Mouse (Mus musculus): ENCODE results near the gene Syt14.

Syt14 gene

GRCm38 (mm10) chr1:192861305-192861960 lies 174.1 kb downstream of the Syt14 start:
- DNase-seq (ENCODE audit: low read depth): no peak

DNA sequence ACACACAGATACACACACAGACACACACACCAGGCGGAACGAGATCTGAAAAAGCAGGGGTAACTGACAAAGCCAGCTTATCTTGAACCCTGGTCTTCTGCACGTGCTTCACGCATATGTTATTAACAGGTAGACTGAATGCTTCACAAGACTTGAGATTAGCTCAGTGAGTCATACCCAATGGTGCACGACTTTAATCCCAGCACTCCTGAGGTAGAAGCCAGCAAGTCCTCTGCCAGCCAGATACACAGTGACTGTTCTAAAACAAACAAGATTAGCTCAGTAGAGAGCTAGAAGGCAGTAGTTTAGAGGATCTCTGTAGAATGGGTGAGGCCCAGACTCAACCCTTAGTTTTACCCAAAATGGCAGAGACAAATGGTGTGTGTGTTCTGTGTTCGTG lies 175.3 kb downstream of the Syt14 start:
- DNase-seq (ENCODE audit: low read depth): no peak

- DNase-seq (ENCODE audit: low read depth): no peak
Measured at GRCm38 (mm10) chr1:192857582-192857981, 178.0 kb downstream of the Syt14 start.

DNA sequence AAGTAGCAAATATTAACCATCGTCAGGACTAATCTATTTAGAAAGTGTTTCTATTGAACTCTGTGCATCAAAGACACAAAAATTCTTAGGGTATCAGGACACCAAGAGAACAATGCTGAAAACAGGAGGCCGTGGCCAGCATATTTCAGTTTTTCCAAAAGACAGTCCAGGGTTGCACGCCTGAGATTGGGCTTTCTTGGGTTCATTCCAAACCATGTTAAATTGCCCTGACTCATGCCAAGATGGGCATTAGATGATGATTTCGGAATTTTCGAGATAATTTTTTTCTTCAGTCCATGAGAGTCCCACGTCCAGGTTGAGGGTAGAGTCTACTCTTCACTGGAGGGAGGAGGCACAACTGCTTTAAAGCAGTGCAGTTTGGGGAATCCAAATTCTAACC lies 178.6 kb downstream of the Syt14 start:
- DNase-seq (ENCODE audit: low read depth): no peak

DNA sequence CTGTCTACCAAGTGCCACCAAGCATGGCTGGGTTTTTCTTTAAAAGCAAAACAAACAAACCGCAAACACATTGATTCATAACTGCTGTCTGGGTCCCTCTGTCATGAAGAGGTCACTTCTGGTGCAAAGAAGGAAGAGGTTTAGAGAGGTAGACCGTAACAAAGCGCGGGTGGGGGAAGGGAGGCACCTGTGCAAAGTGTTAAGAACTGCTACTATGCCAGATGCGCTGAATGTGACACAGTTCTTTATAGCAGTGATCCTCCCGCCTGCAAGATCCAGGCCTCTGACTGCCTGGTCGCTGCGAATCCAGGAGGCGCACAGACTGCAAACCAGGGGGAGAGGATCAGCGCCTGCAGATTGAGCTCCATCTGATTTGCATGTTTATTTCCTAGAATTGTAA lies 179.2 kb downstream of the Syt14 start:
- no peak for DNase-seq (ENCODE audit: low read depth)

- no peak for DNase-seq (ENCODE audit: low read depth)
Measured at GRCm38 (mm10) chr1:192855474-192856230, 179.9 kb downstream of the Syt14 start, which contains the start of gene Sertad4. TSS of gene Sertad4 (minus strand) at chr1:192855756.

DNA sequence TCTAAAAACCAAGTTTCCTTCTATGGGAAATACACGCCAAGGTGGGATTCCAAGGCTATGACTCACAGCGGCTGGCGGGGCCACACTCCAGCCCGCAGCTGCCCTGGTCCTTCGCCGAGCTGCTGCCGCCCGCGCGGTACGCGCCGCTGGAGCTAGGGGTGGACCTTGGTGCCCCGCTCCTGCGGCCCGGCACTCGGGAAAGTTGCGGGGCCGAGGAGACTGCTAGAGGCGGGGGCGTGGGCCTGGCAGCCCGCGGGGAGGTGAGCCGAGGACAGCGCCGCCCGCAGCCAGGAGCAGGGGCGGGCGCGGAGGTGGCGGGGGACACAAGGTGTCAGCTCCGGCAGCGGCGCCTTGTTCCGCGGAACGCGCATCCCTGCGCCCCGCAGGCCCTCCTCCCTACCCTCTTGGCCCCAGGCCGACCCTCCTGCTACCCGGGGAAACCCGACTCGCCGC lies 180.7 kb downstream of the Syt14 start:
- no peak for DNase-seq (ENCODE audit: low read depth)

DNA sequence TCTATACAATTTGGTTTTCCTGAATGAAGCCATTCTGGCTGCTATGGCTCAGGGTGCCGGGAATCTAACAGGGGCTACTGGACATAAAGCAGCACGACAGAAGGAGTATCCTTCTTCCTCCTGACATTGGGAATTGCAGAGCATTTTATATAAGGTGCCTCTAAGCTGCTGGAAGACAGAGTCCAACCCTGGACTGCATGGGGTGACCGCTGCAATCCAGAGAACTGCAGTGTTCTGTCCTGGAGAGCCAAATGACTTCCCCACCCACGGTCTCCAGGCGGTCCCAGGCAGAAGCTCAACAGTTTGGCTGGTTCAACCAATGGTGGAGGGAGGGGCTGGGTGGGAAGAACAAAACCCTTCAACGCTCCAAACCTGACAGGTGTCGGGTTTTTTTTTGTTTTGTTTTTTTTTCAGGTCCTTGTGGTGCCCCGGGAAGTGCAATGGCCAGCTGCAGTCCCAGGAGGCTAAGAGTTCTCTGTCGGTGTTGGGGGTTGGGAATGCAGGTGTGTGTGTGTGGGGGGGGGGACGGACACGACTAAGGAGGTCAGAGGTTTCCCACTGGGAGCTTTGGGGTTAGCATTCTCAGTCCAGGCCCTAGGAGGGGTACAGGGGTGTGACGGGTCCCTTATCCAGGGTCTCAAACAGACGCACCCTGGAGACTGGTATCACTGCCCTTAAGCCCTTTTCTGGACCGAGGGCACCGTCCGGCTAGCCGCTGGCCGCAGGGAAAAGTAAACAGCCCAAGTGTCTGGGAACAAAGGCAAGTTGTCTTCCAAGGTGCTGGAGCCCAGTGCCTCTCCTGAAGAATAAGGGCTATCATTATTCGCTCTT lies 181.4 kb downstream of the Syt14 start:
- no peak for DNase-seq (ENCODE audit: low read depth)

DNA sequence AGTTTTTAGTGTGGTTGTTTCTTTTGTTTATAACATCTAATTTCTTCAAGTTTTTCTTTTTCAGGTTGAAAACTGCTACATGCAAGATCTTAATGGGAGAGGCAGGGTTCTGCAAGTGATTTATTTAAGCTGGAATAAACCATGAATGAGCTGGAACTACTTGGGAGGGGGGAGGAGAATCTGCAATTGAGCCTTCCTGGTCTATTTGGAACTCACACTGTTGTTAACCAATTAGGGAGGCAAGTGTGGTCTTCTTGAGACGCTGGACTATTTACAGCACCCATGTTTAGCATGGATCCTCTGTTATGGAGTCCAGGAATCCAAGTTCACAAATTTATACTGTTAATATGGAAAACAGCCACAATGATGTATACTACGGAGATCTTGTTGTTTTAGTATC lies 182.1 kb downstream of the Syt14 start:
- no peak for DNase-seq (ENCODE audit: low read depth)

GRCm38 (mm10) chr1:192852047-192852446 lies 183.5 kb downstream of the Syt14 start:
- DNase-seq (ENCODE audit: low read depth): no peak

GRCm38 (mm10) chr1:192851640-192852039 lies 183.9 kb downstream of the Syt14 start:
- DNase-seq (ENCODE audit: low read depth): no peak

- no peak for DNase-seq (ENCODE audit: low read depth)
Measured at GRCm38 (mm10) chr1:192851126-192851525, 184.4 kb downstream of the Syt14 start.

GRCm38 (mm10) chr1:192849616-192850015 lies 186.0 kb downstream of the Syt14 start:
- no peak for DNase-seq (ENCODE audit: low read depth)

DNA sequence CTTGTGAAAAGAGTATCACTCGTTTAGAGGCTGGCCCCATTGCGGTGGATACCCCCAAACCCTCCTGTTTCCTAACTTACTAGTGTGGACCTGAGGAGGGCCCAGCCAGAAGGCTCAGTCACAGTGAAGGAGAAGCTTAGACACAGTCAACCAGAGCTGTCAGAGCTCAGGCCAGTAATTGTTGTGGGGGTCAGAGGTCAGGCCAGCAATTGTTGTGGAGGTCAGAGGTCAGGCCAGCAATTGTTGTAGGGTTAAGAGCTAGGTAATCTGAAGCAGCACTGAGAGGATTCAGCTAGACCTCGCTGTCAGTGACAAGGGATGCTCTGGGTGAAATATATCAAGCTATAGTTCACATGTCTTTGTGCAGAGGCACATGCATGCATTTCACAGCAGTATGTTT lies 188.3 kb downstream of the Syt14 start:
- no peak for DNase-seq (ENCODE audit: low read depth)
